Mouse (Mus musculus): ENCODE measurements at regions not wholly inside any gene's neighbourhood (a gene's known extent, or its start where the extent isn't known, plus 50 kb on each side); places are given as distances from the start of the nearest gene placed in this dataset.

GRCm38 (mm10) chr19:21105004-21105403 is 151.0 kb upstream of the Tmc1 start:
- TF ChIP-seq CTCF (IDR thresholded peaks at IDR 0.05; ENCODE audit: low read depth): no peak
- TF ChIP-seq EP300 (IDR thresholded peaks at IDR 0.05; ENCODE audit: low read depth): no peak
